Mouse (Mus musculus): ENCODE data around the gene Phactr1.

Gene Phactr1

GRCm38 (mm10) chr13:43124683-43125074 lies 444.3 kb downstream of the Phactr1 start:
- no peak for DNase-seq (ENCODE audit: low spot score)

GRCm38 (mm10) chr13:43130161-43130560 lies 449.7 kb downstream of the Phactr1 start:
- DNase-seq (ENCODE audit: low spot score), result no peak

GRCm38 (mm10) chr13:43131741-43132191 lies 451.3 kb downstream of the Phactr1 start:
- DNase-seq (ENCODE audit: low spot score), result no peak

- DNase-seq (ENCODE audit: low spot score), result no peak
Measured at GRCm38 (mm10) chr13:43132859-43133258, 452.4 kb downstream of the Phactr1 start.

GRCm38 (mm10) chr13:43133400-43133799 lies 453.0 kb downstream of the Phactr1 start:
- no peak for DNase-seq (ENCODE audit: low spot score)

- DNase-seq (ENCODE audit: low spot score), result no peak
Measured at GRCm38 (mm10) chr13:43134468-43134867, 454.0 kb downstream of the Phactr1 start.

GRCm38 (mm10) chr13:43144720-43145418 lies 464.4 kb downstream of the Phactr1 start:
- DNase-seq (ENCODE audit: low spot score), result no peak

- no peak for DNase-seq (ENCODE audit: low spot score)
Measured at GRCm38 (mm10) chr13:43146515-43147258, 466.3 kb downstream of the Phactr1 start.

GRCm38 (mm10) chr13:43148692-43149091 lies 468.3 kb downstream of the Phactr1 start:
- no peak for DNase-seq (ENCODE audit: low spot score)

- DNase-seq (ENCODE audit: low spot score), result no peak
Measured at GRCm38 (mm10) chr13:43149661-43150060, 469.2 kb downstream of the Phactr1 start.

- no peak for DNase-seq (ENCODE audit: low spot score)
Measured at GRCm38 (mm10) chr13:43152005-43152520, 471.6 kb downstream of the Phactr1 start.

- no peak for DNase-seq (ENCODE audit: low spot score)
Measured at GRCm38 (mm10) chr13:43157370-43157769, 476.9 kb downstream of the Phactr1 start.

GRCm38 (mm10) chr13:43158281-43158680 lies 477.9 kb downstream of the Phactr1 start:
- DNase-seq (ENCODE audit: low spot score), result no peak

- DNase-seq (ENCODE audit: low spot score), result no peak
Measured at GRCm38 (mm10) chr13:43159429-43159828, 479.0 kb downstream of the Phactr1 start.

- DNase-seq (ENCODE audit: low spot score), result no peak
Measured at GRCm38 (mm10) chr13:43167721-43168120, 487.3 kb downstream of the Phactr1 start.

- DNase-seq (ENCODE audit: low spot score), result peak; percentile 98
Measured at GRCm38 (mm10) chr13:43171020-43171710, 490.7 kb downstream of the Phactr1 start, which contains the start of gene Tbc1d7. Tbc1d7 (minus strand) TSS chr13:43171501.

GRCm38 (mm10) chr13:43172036-43172713 lies 491.8 kb downstream of the Phactr1 start:
- no peak for DNase-seq (ENCODE audit: low spot score)

GRCm38 (mm10) chr13:43173262-43173661 lies 492.8 kb downstream of the Phactr1 start:
- DNase-seq (ENCODE audit: low spot score), result peak; percentile 78

- no peak for DNase-seq (ENCODE audit: low spot score)
Measured at GRCm38 (mm10) chr13:43176676-43177075, 496.3 kb downstream of the Phactr1 start.

GRCm38 (mm10) chr13:43177317-43177716 lies 496.9 kb downstream of the Phactr1 start:
- DNase-seq (ENCODE audit: low spot score), result peak; percentile 67

- no peak for DNase-seq (ENCODE audit: low spot score)
Measured at GRCm38 (mm10) chr13:43181104-43181503, 500.7 kb downstream of the Phactr1 start.
